Mouse (Mus musculus) MEL (cell line): ENCODE results near the gene Olfr1394. TPM values are rescaled to one million over a fixed set of nuclear protein-coding genes. Genes with fewer than 3 reads are reported as not detected.

Experiments used
- DNase-seq: peaks from one replicate; pipeline ENCODE4 v3.0.0; 2011; ENCODE audit warnings: low read depth, low spot score
- H3K27ac ChIP-seq: 2 replicates; pipeline ENCODE4 v1.5.1; 2012; ENCODE audit warnings: low read depth, mild to moderate bottlenecking, control low read depth, low read length, moderate library complexity; ENCODE audit not compliant: control insufficient read depth
- H3K27me3 ChIP-seq, 2 experiments: fragments of 150-350 bp in 1 of 2; sonication (generic) in 1 of 2; 2 replicates each; pipeline ENCODE4 v1.6.1; 2012; ENCODE audit warnings: low read length in 2 of 2, mild to moderate bottlenecking in 2 of 2, improper control_type of control experiment in 1 of 2, moderate library complexity in 1 of 2; ENCODE audit not compliant: insufficient read depth in 2 of 2, control insufficient read depth in 1 of 2
- H3K36me3 ChIP-seq, 2 experiments: 2 replicates each; pipeline ENCODE4 v1.6.1; 2012 to 2014; ENCODE audit warnings: low read length in 2 of 2, improper control_type of control experiment in 1 of 2, inconsistent platforms in 1 of 2, mild to moderate bottlenecking in 1 of 2; ENCODE audit not compliant: insufficient read depth in 2 of 2, control insufficient read depth in 1 of 2
- H3K4me1 ChIP-seq, 2 experiments: fragments of 150-350 bp in 1 of 2; sonication (generic) in 1 of 2; 2 replicates each; pipeline ENCODE4 v1.6.1; 2012; ENCODE audit warnings: low read length in 2 of 2, improper control_type of control experiment in 1 of 2, mild to moderate bottlenecking in 1 of 2; ENCODE audit not compliant: insufficient read depth in 2 of 2, control insufficient read depth in 1 of 2
- H3K4me3 ChIP-seq, 2 experiments: fragments of 150-350 bp in 1 of 2; sonication (generic) in 1 of 2; 2 replicates each; pipeline ENCODE4 v1.5.1; 2012; ENCODE audit warnings: low read depth in 2 of 2, low read length in 2 of 2, mild to moderate bottlenecking in 2 of 2, moderate library complexity in 2 of 2, control low read depth in 1 of 2, improper control_type of control experiment in 1 of 2; ENCODE audit not compliant: control insufficient read depth in 1 of 2, insufficient read depth in 1 of 2
- H3K79me2 ChIP-seq: 2 replicates; pipeline ENCODE4 v1.6.1; 2012; ENCODE audit warnings: mild to moderate bottlenecking, low read length, moderate library complexity; ENCODE audit not compliant: control insufficient read depth, poor library complexity, insufficient read depth
- H3K9ac ChIP-seq: 2 replicates; pipeline ENCODE4 v1.6.1; 2012; ENCODE audit warnings: low read depth, mild to moderate bottlenecking, control low read depth, low read length, moderate library complexity; ENCODE audit not compliant: control insufficient read depth, poor library complexity, severe bottlenecking
- H3K9me3 ChIP-seq: fragments of 150-350 bp; sonication (generic); replicated peaks from 2 replicates; pipeline ENCODE4 v1.6.1; 2012; ENCODE audit warnings: mild to moderate bottlenecking, low read length, improper control_type of control experiment, moderate library complexity; ENCODE audit not compliant: insufficient read depth
- CHD1 ChIP-seq: IDR thresholded peaks from 2 replicates; pipeline ENCODE4 v1.6.1; 2012; ENCODE audit warnings: low read depth, mild to moderate bottlenecking, inconsistent platforms, low read length, improper control_type of control experiment
- CHD2 ChIP-seq: IDR thresholded peaks from 2 replicates; pipeline ENCODE4 v1.6.1; 2011; ENCODE audit warnings: low read length, improper control_type of control experiment
- E2F4 ChIP-seq: IDR thresholded peaks from 2 replicates; pipeline ENCODE4 v1.6.1; 2011; ENCODE audit warnings: low read depth, low read length, improper control_type of control experiment, borderline replicate concordance
- GABPA ChIP-seq: IDR thresholded peaks from 2 replicates; pipeline ENCODE4 v1.6.1; 2012; ENCODE audit warnings: low read depth, mild to moderate bottlenecking, inconsistent platforms, low read length, improper control_type of control experiment, moderate library complexity
- GATA1 ChIP-seq: IDR thresholded peaks from 2 replicates; pipeline ENCODE4 v1.6.1; 2011; ENCODE audit warnings: low read depth, low read length, improper control_type of control experiment
- HCFC1 ChIP-seq: IDR thresholded peaks from 2 replicates; pipeline ENCODE4 v1.6.1; 2012; ENCODE audit warnings: low read depth, mild to moderate bottlenecking, inconsistent platforms, low read length, improper control_type of control experiment, moderate library complexity
- JUND ChIP-seq: IDR thresholded peaks from 2 replicates; pipeline ENCODE4 v1.6.1; 2011; ENCODE audit warnings: low read depth, mild to moderate bottlenecking, improper control_type of control experiment, low read length
- KAT2A ChIP-seq: conservative IDR thresholded peaks from 2 replicates; pipeline ENCODE4 v1.6.1; 2012; ENCODE audit warnings: low read depth, low read length, improper control_type of control experiment, inconsistent platforms
- MAFK ChIP-seq: IDR thresholded peaks from 2 replicates; pipeline ENCODE4 v1.6.1; 2011; ENCODE audit warnings: low read depth, mild to moderate bottlenecking, low read length, improper control_type of control experiment, borderline replicate concordance
- MAX ChIP-seq: IDR thresholded peaks from 2 replicates; pipeline ENCODE4 v1.6.1; 2011; ENCODE audit warnings: low read length, improper control_type of control experiment
- MEF2A ChIP-seq: IDR thresholded peaks from 2 replicates; pipeline ENCODE4 v1.6.1; 2014; ENCODE audit warnings: low read depth, mild to moderate bottlenecking, inconsistent platforms, low read length, improper control_type of control experiment; ENCODE audit not compliant: poor library complexity, insufficient replicate concordance, severe bottlenecking; ENCODE audit errors: extremely low read depth
- MXI1 ChIP-seq: IDR thresholded peaks from 2 replicates; pipeline ENCODE4 v1.6.1; 2011; ENCODE audit warnings: mild to moderate bottlenecking, low read depth, low read length, improper control_type of control experiment
- MYB ChIP-seq: IDR thresholded peaks from 2 replicates; pipeline ENCODE4 v1.6.1; 2011; ENCODE audit warnings: mild to moderate bottlenecking, low read depth, low read length, improper control_type of control experiment
- MYC ChIP-seq: IDR thresholded peaks from 2 replicates; pipeline ENCODE4 v1.6.1; 2011; ENCODE audit warnings: low read depth, mild to moderate bottlenecking, low read length, improper control_type of control experiment, moderate library complexity
- NELFE ChIP-seq: IDR thresholded peaks from 2 replicates; pipeline ENCODE4 v1.6.1; 2011; ENCODE audit warnings: low read depth, low read length, improper control_type of control experiment
- NRF1 ChIP-seq: IDR thresholded peaks from 2 replicates; pipeline ENCODE4 v1.6.1; 2014; ENCODE audit warnings: low read depth, mild to moderate bottlenecking, inconsistent platforms, low read length, improper control_type of control experiment, moderate library complexity; ENCODE audit not compliant: poor library complexity, insufficient read depth, severe bottlenecking
- POLR2A ChIP-seq, 2 experiments: IDR thresholded peaks; 2 replicates each; pipeline ENCODE4 v1.6.1; 2011 to 2012; ENCODE audit warnings: low read length in 2 of 2, mild to moderate bottlenecking in 2 of 2, control low read depth in 1 of 2, improper control_type of control experiment in 1 of 2, low read depth in 1 of 2, moderate library complexity in 1 of 2; ENCODE audit not compliant: control insufficient read depth in 1 of 2, insufficient read depth in 1 of 2, poor library complexity in 1 of 2
- POLR2AphosphoS2 ChIP-seq: IDR thresholded peaks from 2 replicates; pipeline ENCODE4 v1.6.1; 2011; ENCODE audit warnings: low read length, improper control_type of control experiment
- POLR2AphosphoS5 ChIP-seq: IDR thresholded peaks from 2 replicates; pipeline ENCODE4 v1.6.1; 2012; ENCODE audit warnings: low read depth, borderline replicate concordance, mild to moderate bottlenecking, inconsistent platforms, low read length, moderate library complexity, mixed read lengths
- RAD21 ChIP-seq: IDR thresholded peaks from 2 replicates; pipeline ENCODE4 v1.6.1; 2011; ENCODE audit warnings: mild to moderate bottlenecking, low read depth, low read length, improper control_type of control experiment
- RCOR1 ChIP-seq: IDR thresholded peaks from 2 replicates; pipeline ENCODE4 v1.6.1; 2012; ENCODE audit warnings: low read depth, mild to moderate bottlenecking, inconsistent platforms, low read length, improper control_type of control experiment
- SIN3A ChIP-seq: IDR thresholded peaks from 2 replicates; pipeline ENCODE4 v1.6.1; 2012; ENCODE audit warnings: low read length, improper control_type of control experiment, inconsistent platforms
- SMC3 ChIP-seq: IDR thresholded peaks from 2 replicates; pipeline ENCODE4 v1.6.1; 2011; ENCODE audit warnings: low read depth, low read length, improper control_type of control experiment
- TBP ChIP-seq: IDR thresholded peaks from 2 replicates; pipeline ENCODE4 v1.8.0; 2011; ENCODE audit warnings: low read depth, low read length, improper control_type of control experiment
- TCF12 ChIP-seq: IDR thresholded peaks from 2 replicates; pipeline ENCODE4 v1.6.1; 2014; ENCODE audit warnings: low read depth, mild to moderate bottlenecking, inconsistent platforms, low read length, improper control_type of control experiment, moderate library complexity
- UBTF ChIP-seq: IDR thresholded peaks from 2 replicates; pipeline ENCODE4 v1.6.1; 2012; ENCODE audit warnings: low read depth, mild to moderate bottlenecking, inconsistent platforms, low read length, improper control_type of control experiment, moderate library complexity, borderline replicate concordance; ENCODE audit not compliant: insufficient read depth
- USF2 ChIP-seq, 2 experiments: IDR thresholded peaks; 2 replicates each; pipeline ENCODE4 v1.6.1; 2011 to 2012; ENCODE audit warnings: improper control_type of control experiment in 2 of 2, low read length in 2 of 2, borderline replicate concordance in 1 of 2, inconsistent platforms in 1 of 2, low read depth in 1 of 2, mild to moderate bottlenecking in 1 of 2; ENCODE audit not compliant: insufficient read depth in 1 of 2
- ZC3H11A ChIP-seq: IDR thresholded peaks from 2 replicates; pipeline ENCODE4 v1.6.1; 2012; ENCODE audit warnings: low read depth, mild to moderate bottlenecking, inconsistent platforms, low read length, improper control_type of control experiment
- ZKSCAN1 ChIP-seq: IDR thresholded peaks from 2 replicates; pipeline ENCODE4 v1.6.1; 2012; ENCODE audit warnings: low read depth, mild to moderate bottlenecking, inconsistent platforms, low read length, improper control_type of control experiment, moderate library complexity
- ZMIZ1 ChIP-seq: IDR thresholded peaks from 2 replicates; pipeline ENCODE4 v1.6.1; 2012; ENCODE audit warnings: low read depth, mild to moderate bottlenecking, inconsistent platforms, low read length, improper control_type of control experiment, moderate library complexity
- ZNF384 ChIP-seq: IDR thresholded peaks from 2 replicates; pipeline ENCODE4 v1.6.1; 2012; ENCODE audit warnings: low read depth, mild to moderate bottlenecking, inconsistent platforms, low read length, improper control_type of control experiment
- polyA plus RNA-seq, 2 experiments: library from polyadenylated mRNA; stranded (reverse) in 1 of 2; unstranded in 1 of 2; fragments of >175 nt in 1 of 2; fragments of >200 nt in 1 of 2; gene quantifications; 2 replicates each; pipeline versions ENCODE4 v1.2.1 to v1.2.4; 2012; ENCODE audit warnings: low replicate concordance in 2 of 2, low read depth in 1 of 2; ENCODE audit not compliant: insufficient read length in 2 of 2, insufficient read depth in 1 of 2, missing spikeins in 1 of 2
- total RNA-seq: library from RNA; depleted of rRNA; stranded (reverse); fragments of 300-350 nt; gene quantifications from 2 replicates; pipeline ENCODE4 v1.2.3, GENCODE M21; 2012

Gene Olfr1394
- total and polyA plus RNA-seq, 3 experiments: not detected

DNA sequence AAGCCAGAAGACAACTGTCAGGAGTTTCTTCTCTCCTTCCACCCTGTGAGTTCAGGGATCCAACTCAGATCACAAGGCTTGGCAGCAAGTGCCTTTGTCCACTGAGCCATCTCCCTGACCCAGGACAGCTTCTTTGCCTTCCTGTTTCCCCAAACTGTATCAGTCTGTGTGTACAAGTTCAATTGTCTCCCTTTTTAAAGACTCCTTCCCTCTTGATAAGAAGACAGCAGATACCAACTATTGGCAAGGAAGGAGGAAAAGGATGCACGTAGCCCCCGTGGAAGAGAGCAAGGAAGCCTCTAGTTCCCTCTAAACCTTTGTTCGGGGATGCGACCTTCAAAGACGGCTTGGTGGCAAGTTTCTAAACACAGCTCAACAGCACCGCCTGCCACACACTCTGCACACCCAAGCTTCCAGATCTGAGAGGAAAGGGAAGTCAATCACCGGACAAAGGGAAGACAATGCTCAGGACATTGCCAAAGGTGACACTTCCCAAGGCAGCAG is 41.7 kb downstream of the Olfr1394 start:
- no peak for DNase-seq
- Histone ChIP-seq H3K27ac (no peak overlapping the region), H3K36me3 (peaks cover 0 to 2% of the 10 kb centered on the region in 2 experiments; a peak in 2 of 4 replicates), H3K4me1 (peaks cover 0 to 3% of the 10 kb centered on the region in 2 experiments; a peak in 2 of 4 replicates), H3K9ac (no peak overlapping the region), H3K4me3 (no peak overlapping the region)
- TF ChIP-seq MYB (no peak), MEF2A (no peak), ZC3H11A (no peak), SIN3A (no peak), HCFC1 (no peak), MYC (no peak), USF2 (IDR thresholded peaks at IDR 0.05; ENCODE audit: borderline replicate concordance in 1 of 2, insufficient read depth in 1 of 2, low read depth in 1 of 2, low read length in 2 of 2) (no peak), ZNF384 (no peak), GATA1 (no peak), CHD2 (no peak), TBP (no peak), MAFK (no peak), MAX (no peak), NELFE (no peak), GABPA (no peak)
- TF ChIP-seq, all 39 proteins: peak for 0
- H3K9me3 ChIP-seq: no peaks in the 10 kb centered on the region
- no peaks in the 10 kb centered on the region for H3K79me2 ChIP-seq
- H3K27me3 ChIP-seq: no peaks in the 10 kb centered on the region

DNA sequence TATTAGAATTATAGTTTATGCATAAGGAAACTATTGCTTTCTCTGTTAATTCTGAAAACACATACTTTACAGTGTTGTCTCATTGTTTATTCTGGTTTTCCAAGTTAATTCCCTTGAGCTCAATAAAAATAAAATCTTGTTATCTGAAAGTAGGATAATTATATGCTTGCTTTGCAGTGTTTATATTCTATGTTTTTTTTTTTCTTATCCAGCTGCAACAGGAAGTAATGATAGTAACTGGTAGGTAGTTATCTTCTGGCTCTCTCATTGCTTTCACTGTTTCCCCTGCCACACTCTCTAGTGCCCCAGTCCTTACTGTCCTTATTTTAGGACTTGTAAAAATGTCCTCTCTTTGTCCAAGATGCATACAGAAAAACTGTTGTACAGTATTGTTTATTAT is 46.5 kb downstream of the Olfr1394 start:
- peak; percentile 27 for DNase-seq
- Histone ChIP-seq H3K79me2 (peaks cover 30% of the 10 kb centered on the region), H3K9ac (no peak overlapping the region), H3K4me1 (peaks cover 10 to 24% of the 10 kb centered on the region in 2 experiments), H3K27ac (no peak overlapping the region), H3K36me3 (peaks cover 0 to 25% of the 10 kb centered on the region in 2 experiments; a peak in 2 of 4 replicates), H3K27me3 (no peaks in the 10 kb centered on the region), H3K4me3 (no peak overlapping the region), H3K9me3 (no peaks in the 10 kb centered on the region)
- no peak for TF ChIP-seq RAD21
- no peak for TF ChIP-seq MAX
- no peak for TF ChIP-seq POLR2A (IDR thresholded peaks at IDR 0.05; ENCODE audit: control insufficient read depth in 1 of 2, insufficient read depth in 1 of 2, low read depth in 1 of 2, low read length in 2 of 2, poor library complexity in 1 of 2)
- peak; percentile 25; the same call in 1 of the 2 replicates for TF ChIP-seq TCF12
- TF ChIP-seq CHD2: no peak
- TF ChIP-seq NRF1: no peak
- no peak for TF ChIP-seq ZKSCAN1
- 0 out of 2 replicates have a peak, but pooled peaks have one; percentile 7 for TF ChIP-seq MYC
- TF ChIP-seq POLR2AphosphoS5: no peak
- TF ChIP-seq GATA1: peak; percentile 81
- TF ChIP-seq KAT2A: no peak
- TF ChIP-seq MXI1: no peak
- TF ChIP-seq NELFE: no peak
- TF ChIP-seq HCFC1: no peak
- TF ChIP-seq RCOR1: 0 out of 2 replicates have a peak, but pooled peaks have one; percentile 31
- no peak for TF ChIP-seq SMC3
- TF ChIP-seq UBTF: no peak
- no peak for TF ChIP-seq CHD1
- TF ChIP-seq POLR2AphosphoS2: no peak
- TF ChIP-seq E2F4: no peak
- no peak for TF ChIP-seq ZMIZ1
- TF ChIP-seq JUND: no peak
- TF ChIP-seq MAFK: no peak
